Mouse (Mus musculus) left cerebral cortex, postnatal 4 days (tissue): ENCODE data around the gene Clic4. TPM values are rescaled to one million over a fixed set of nuclear protein-coding genes. Genes with fewer than 3 reads are reported as not detected.
"Not testable (repeated sequence)": the region's sequence is repeated elsewhere in the genome, so short reads cannot be mapped to it uniquely, and the experiment has no call there.

Experiments
- DNase-seq: peaks from one replicate; pipeline ENCODE4 v3.0.0-alpha.2; 2022
- intact Hi-C: fragments of 180-260 bp; cut with DNase I; formaldehyde crosslinking; loops from one replicate; pipeline ENCODE4 v1.15.1; 2025
- total RNA-seq, 2 experiments: library from RNA; stranded (reverse); gene quantifications; 2 replicates each; pipeline ENCODE4 v1.2.3; 2021

The Clic4 gene
- total RNA-seq, 2 experiments from 2014 or later = 27.6 to 27.8 TPM

- DNase-seq = no peak
- intact Hi-C loops = loop anchor here (10.0 kb wide), 1 partner anchor 139 kb away; no protein-coding TSS in a partner anchor
Observed at GRCm38 (mm10) chr4:135203806-135204560, 68.6 kb downstream of the Clic4 start.

- no peak for DNase-seq
- intact Hi-C loops = loop anchor here (10.0 kb wide), 1 partner anchor 138 kb away; no protein-coding TSS in a partner anchor
Observed at GRCm38 (mm10) chr4:135203279-135203678, 69.3 kb downstream of the Clic4 start.

DNA sequence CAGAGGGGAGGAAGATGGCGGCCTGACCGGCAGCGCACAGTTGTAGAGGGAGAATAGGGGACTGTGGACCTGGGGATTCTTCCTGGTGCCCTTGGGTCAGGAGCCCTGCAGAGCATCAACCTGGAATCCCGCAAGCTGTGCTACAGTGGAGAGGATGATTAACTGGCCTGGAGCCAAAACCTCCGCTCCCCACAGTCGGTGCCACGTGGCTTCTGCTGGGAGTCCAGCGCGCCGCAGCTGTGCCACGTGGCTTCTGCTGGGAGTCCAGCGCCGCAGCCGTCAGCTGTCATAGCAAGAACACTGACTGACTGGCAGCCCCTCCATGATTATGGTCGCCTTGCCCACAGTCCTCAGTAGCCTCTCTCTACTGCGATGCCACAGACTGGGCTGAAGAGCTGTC lies 70.8 kb downstream of the Clic4 start:
- intact Hi-C loops = loop anchor here (10.0 kb wide), 1 partner anchor 137 kb away; no protein-coding TSS in a partner anchor
- peak; percentile 25 for DNase-seq

- no peak for DNase-seq
- intact Hi-C loops = no loop called here
Observed at GRCm38 (mm10) chr4:135197857-135198256, 74.8 kb downstream of the Clic4 start.

DNA sequence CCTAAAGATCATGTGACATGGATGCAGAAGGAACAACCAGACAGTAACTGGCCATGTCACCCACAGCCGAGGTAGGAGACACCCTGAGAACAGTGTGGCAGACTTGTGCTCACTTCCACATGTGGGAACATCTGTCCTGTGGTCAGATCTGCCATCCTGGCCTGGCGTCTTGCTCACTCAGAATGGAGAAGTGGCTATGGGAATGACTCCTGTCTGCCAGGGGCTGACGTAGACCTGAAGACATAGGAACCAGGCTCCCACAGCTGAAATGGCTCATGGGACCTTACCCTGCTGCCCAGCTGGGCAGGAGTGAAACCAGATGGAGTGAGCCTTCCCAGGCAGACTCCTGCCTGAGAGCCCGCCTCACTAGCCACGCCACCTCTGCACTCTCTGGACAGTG lies 79.8 kb downstream of the Clic4 start:
- no peak for DNase-seq
- intact Hi-C loops = no loop called here

DNA sequence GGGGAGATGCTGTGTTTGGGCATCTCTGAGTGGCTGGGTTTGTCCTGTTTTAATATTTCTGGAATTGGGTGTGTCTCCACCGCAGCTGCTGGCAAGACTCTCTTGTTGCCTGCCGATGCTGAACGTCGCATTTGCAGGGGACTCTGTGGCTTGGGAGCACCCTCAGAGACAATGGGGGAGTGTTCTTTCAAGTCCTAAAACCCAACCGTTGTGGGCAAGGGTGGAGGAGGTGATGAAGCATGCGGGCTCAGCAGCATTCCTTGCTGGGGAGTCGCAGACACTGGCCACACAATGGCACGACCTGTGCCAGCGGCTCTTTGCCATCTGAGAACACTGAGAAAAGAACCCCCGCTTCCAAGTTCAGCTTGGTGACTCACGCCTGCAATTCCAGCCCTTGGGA lies 81.0 kb downstream of the Clic4 start:
- intact Hi-C loops = no loop called here

DNA sequence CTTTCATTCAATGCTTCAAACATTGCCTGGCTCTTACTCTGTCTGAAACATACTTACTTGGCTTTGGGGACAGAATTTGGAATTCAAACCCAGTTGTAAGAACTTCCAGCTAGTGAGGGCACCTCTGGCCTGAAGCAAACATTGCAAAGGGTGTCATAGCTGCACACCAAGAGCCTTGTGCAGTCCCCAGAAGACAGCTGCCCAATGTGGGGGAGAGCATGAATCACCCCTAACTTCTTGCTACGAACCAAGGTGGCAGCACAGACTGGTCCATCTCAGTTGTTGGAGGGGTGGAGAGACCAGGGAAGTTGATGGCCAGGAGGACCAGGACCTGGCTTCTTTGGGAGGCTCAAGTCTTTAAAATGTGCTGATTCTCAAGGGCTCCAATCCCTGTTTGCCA lies 81.4 kb downstream of the Clic4 start:
- no peak for DNase-seq
- intact Hi-C loops = no loop called here

More for the DNA sequence above, 81.0 kb downstream of the Clic4 start:
- DNase-seq = no peak

GRCm38 (mm10) chr4:135190364-135190763 lies 82.2 kb downstream of the Clic4 start:
- intact Hi-C loops = no loop called here
- DNase-seq = no peak

- no peak for DNase-seq
- intact Hi-C loops = no loop called here
Observed at GRCm38 (mm10) chr4:135189452-135190008, 83.1 kb downstream of the Clic4 start.

DNA sequence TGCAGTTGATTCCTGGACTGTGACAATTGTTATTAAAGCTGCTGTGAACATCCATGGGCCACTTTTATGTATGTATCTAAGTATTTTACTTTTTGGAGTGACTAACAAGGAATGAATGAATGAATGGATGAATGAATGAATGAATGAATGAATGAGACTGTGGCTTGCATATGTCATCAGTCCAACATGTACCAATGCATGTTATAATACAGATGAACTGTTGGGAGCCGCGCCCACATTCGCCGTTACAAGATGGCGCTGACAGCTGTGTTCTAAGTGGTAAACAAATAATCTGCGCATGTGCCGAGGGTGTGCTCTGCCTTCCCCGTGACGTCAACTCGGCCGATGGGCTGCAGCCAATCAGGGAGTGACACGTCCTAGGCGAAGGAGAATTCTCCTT lies 88.3 kb downstream of the Clic4 start:
- intact Hi-C loops, DNase-seq: not testable (repeated sequence)

DNA sequence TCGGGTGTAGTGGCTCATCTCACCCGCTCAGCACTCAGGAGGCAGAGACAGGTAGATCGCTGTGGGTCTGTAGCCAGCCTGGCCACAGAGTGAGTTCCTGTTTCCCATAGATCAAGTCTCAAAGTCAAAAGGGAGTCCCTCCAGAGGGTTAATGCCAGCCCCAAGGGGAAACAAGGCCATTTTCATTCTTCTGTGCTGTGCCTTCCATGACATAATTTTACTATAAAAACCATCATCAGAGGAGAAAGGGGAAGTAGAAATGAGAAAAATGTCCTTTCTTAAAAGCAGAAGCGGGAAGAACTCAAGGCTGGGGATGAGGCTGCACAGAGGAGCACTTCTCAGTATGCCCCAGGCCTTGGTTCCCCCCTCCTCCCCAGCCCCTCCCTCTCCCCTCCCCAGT lies 90.8 kb downstream of the Clic4 start:
- intact Hi-C loops = no loop called here
- no peak for DNase-seq

DNA sequence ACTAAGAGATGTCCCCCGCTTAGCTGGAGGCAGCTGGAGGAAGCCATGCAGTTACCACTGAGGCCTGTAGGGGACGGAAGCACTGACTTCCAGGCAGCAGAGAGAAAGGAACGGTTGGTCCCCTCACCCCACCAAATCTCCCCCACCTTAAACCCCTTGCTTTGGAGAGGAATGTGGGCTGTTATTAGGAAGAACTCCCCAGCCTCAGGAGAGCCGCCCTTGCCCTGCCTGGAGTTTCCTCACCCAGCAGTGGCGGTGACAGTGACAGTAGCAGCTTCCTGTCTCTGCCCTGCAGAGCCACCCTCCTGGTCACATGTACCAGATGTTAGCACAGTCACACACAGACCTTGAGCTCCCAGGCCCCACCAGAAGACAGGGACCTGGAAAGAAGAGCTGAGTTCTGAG lies 93.5 kb downstream of the Clic4 start:
- intact Hi-C loops = no loop called here
- peak; percentile 41 for DNase-seq

DNA sequence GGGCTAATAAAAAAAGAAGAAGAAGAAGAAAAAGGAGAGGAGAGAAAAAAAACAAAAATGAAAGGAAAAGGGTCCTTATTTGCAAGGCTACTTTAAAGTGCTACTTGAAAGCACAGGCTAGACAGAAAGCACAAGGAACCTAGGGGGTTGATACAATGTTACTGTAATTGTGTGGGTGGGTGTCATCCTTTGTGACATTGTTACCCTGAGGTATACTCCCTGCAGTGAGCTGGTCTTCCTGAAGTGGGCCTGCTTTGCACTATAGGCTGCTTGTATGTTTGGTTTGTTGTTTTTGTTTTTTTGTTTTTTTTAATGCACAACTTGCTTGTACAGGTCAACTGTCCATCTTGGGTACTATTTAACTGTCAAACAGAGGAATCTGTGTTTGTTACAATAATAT lies 95.0 kb downstream of the Clic4 start:
- intact Hi-C loops = no loop called here
- no peak for DNase-seq

- DNase-seq = peak; percentile 29
- intact Hi-C loops = no loop called here
Observed at GRCm38 (mm10) chr4:135175406-135176120, 97.1 kb downstream of the Clic4 start.

GRCm38 (mm10) chr4:135171304-135171875 lies 101.2 kb downstream of the Clic4 start:
- intact Hi-C loops = no loop called here
- no peak for DNase-seq

DNA sequence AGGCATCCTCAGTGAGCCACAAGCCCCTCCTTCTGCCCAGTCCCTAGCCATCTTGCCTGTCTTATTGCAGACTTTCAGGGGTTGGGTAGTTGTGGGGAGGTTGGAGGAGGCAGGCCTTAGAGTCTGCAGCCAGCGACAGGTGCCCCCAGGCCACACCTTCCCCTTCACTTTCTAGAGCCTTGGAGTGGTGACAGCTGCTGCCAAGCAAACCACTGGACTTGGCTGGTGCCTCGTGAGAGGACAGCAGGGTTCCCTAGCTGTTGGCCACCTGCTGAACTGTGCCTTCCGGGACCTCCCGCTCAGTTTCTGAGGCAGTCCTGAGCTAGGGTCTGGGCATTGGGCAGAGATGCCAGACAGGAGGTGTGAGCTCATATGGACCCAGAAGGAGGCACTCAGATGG lies 103.1 kb downstream of the Clic4 start:
- intact Hi-C loops = no loop called here
- no peak for DNase-seq

DNA sequence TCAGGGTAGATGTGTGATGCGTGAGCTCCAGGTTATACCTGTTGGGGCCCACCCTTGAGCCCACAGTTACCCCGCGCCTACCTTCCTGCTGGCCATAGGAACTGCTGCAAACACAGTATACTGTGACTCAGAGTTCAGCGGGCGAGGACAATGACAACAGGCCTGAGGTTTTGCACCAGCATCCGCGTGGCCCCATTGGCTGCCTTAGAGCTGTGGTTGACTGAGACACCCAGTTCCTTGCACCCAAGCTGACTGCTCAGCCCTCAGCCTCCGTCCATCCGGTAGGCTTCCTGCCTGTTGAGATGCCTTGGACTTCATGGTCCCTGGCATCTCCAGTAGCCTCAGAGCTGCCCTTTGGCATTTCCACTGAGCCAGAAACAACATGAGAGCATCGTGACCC lies 103.5 kb downstream of the Clic4 start:
- no peak for DNase-seq
- intact Hi-C loops = no loop called here

- intact Hi-C loops = no loop called here
Observed at GRCm38 (mm10) chr4:135167816-135168527, 104.6 kb downstream of the Clic4 start.

GRCm38 (mm10) chr4:135166413-135167225 lies 106.0 kb downstream of the Clic4 start:
- intact Hi-C loops = no loop called here
- DNase-seq = no peak

More at GRCm38 (mm10) chr4:135167816-135168527, 104.6 kb downstream of the Clic4 start:
- no peak for DNase-seq

DNA sequence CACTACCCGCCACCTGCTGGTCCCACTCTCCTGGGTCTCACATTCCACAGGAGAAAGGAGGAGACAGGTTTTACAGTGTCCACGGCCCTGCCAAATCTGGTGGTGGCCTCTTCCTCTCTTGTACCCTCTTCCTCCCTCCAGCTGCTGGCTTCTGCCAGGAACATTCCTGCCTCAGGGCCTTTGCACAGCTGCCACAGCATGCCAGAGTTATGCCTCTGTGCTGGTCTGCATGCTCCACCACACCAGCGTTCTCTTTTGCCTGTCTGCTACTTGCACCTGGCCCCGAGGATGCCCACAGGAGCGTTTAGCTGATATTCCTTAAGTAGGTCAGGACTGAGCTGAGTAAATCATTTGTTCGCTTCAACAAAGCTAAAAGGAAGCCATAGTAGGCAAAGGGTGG lies 106.9 kb downstream of the Clic4 start:
- no peak for DNase-seq
- intact Hi-C loops = no loop called here
